16 mouse cellular contexts compared by ENCODE assay signal in genomic region chr2:127333945-127334603, GRCm38 (mm10). TPM values are rescaled to one million over a fixed set of nuclear protein-coding genes. Genes with fewer than 3 reads are reported as not detected.
DNase-seq lines count a peak whose midpoint lies in the region; ATAC-seq lines count a peak whose summit lies in the region.
"Had no signal": no experiment of that assay in that cellular context is flagged by ENCODE, and none has a peak within 500 bp of the region (broad histone marks: within the 10 kb centered on the region; RNA-seq: fewer than 3 reads in every experiment).

No protein-coding gene starts in this region.

- no peak overlapping the region for H3K27ac ChIP-seq in kidney, embryonic 14.5 days (ENCODE audit: low read depth, low read length)
- H3K27ac ChIP-seq in midbrain, embryonic 11.5 days (ENCODE audit: low read depth, low read length) = no peak overlapping the region
- H3K27ac ChIP-seq: embryonic facial prominence, embryonic 12.5 days; heart, adult 2 months; hindbrain, postnatal 0 days; liver, embryonic 15.5 days had no signal

- peaks cover 28% of the 10 kb centered on the region for H3K4me1 ChIP-seq in kidney, embryonic 14.5 days (ENCODE audit: control insufficient read depth, insufficient read depth, low read length)
- H3K4me1 ChIP-seq in midbrain, embryonic 11.5 days (ENCODE audit: control insufficient read depth, insufficient read depth, low read length) = peaks cover 5% of the 10 kb centered on the region

- H3K9me3 ChIP-seq in kidney, embryonic 14.5 days (ENCODE audit: control insufficient read depth, low read length) = no peaks in the 10 kb centered on the region
- H3K9me3 ChIP-seq in midbrain, embryonic 11.5 days (ENCODE audit: control insufficient read depth, low read length) = no peaks in the 10 kb centered on the region
- H3K9me3 ChIP-seq: embryonic facial prominence, embryonic 12.5 days; liver, embryonic 15.5 days had no signal

- H3K36me3 ChIP-seq in kidney, embryonic 14.5 days (ENCODE audit: control insufficient read depth, insufficient read depth, low read length) = no peaks in the 10 kb centered on the region
- peaks cover 18% of the 10 kb centered on the region for H3K36me3 ChIP-seq in splenic B cell, adult 2 months (ENCODE audit: control insufficient read depth, insufficient read depth, low read length, poor library complexity, severe bottlenecking)
- no peaks in the 10 kb centered on the region for H3K36me3 ChIP-seq in midbrain, embryonic 11.5 days (ENCODE audit: control insufficient read depth, insufficient read depth, low read length)
- H3K36me3 ChIP-seq: embryonic facial prominence, embryonic 12.5 days; liver, embryonic 15.5 days had no signal

- H3K9ac ChIP-seq in kidney, embryonic 14.5 days (ENCODE audit: low read depth, low read length) = no peak overlapping the region
- no peak overlapping the region for H3K9ac ChIP-seq in midbrain, embryonic 11.5 days (ENCODE audit: low read length)
- H3K9ac ChIP-seq: embryonic facial prominence, embryonic 12.5 days; forebrain, postnatal 0 days; liver, embryonic 15.5 days had no signal

- no peak overlapping the region for H3K4me3 ChIP-seq in kidney, embryonic 14.5 days (ENCODE audit: low read length)
- H3K4me3 ChIP-seq in midbrain, embryonic 11.5 days (ENCODE audit: low read depth, low read length) = no peak overlapping the region
- H3K4me3 ChIP-seq: embryonic facial prominence, embryonic 12.5 days; heart, adult 2 months; liver, embryonic 15.5 days had no signal

- no peak for ATAC-seq in kidney, embryonic 14.5 days (ENCODE audit: low FRiP score, low TSS enrichment)
- ATAC-seq in activated CD4-positive, CD25-positive, alpha-beta regulatory T cell, adult 4 months = peak; percentile 32
- no peak for ATAC-seq in midbrain, embryonic 11.5 days (ENCODE audit: low FRiP score)
- ATAC-seq: forebrain, postnatal 0 days; hindbrain, postnatal 0 days had no signal

- peak; percentile 44 for DNase-seq in kidney, postnatal 14 days
- peak; percentile 86 for DNase-seq in CD4-positive helper T cell, adult 2 months (ENCODE audit: low read depth, low spot score)
- peak; percentile 69 for DNase-seq in splenic B cell, adult 2 months (ENCODE audit: low read depth, low spot score)
- DNase-seq in left cerebral cortex, adult 18-20 months (ENCODE audit: low spot score in 2 of 2) = no peak
- no peak for DNase-seq in embryo, embryonic 10.5 days (ENCODE audit: low spot score)
- no peak for DNase-seq in midbrain, embryonic 11.5 days (ENCODE audit: low spot score, missing footprints)
- DNase-seq: cerebellum, adult 2 months; forebrain, postnatal 0 days; heart, adult 2 months; layer of hippocampus, postnatal 36 days had no signal

- H3K4me2 ChIP-seq in kidney, embryonic 14.5 days (replicated peaks; ENCODE audit: low read depth, low read length) = no peak overlapping the region
- no peak overlapping the region for H3K4me2 ChIP-seq in midbrain, embryonic 11.5 days
- H3K4me2 ChIP-seq: embryonic facial prominence, embryonic 12.5 days had no signal

- 69% methylated on average over 5 of the region's 5 CpGs for WGBS in kidney, embryonic 14.5 days
- WGBS in midbrain, embryonic 11.5 days = 77% methylated on average over 5 of the region's 5 CpGs

- no peaks in the 10 kb centered on the region; the same call in 1 of the 2 replicates for H3K27me3 ChIP-seq in kidney, embryonic 14.5 days (ENCODE audit: control insufficient read depth, insufficient read depth, low read length)
- no peaks in the 10 kb centered on the region for H3K27me3 ChIP-seq in splenic B cell, adult 2 months (ENCODE audit: control insufficient read depth, insufficient read depth, low read length, poor library complexity, severe bottlenecking)
- H3K27me3 ChIP-seq in midbrain, embryonic 11.5 days (ENCODE audit: control insufficient read depth, insufficient read depth, low read length) = peaks cover 24% of the 10 kb centered on the region

RNA-seq across cellular contexts. Expression of gene Dusp2, which starts 1.9 kb away (rescaled TPM):
- 13.0 and 14.2 TPM in 2 replicates for polyA plus RNA-seq in kidney, embryonic 14.5 days (2014; fragmentation: Nextera tagmentation; extraction: Ambion mirVana)
- polyA plus RNA-seq in activated CD4-positive, CD25-positive, alpha-beta regulatory T cell, adult 4 months (2017; shearing (Covaris generic)) = 10 to 100 TPM; 18.6 to 38.6 TPM
- 1 to 10 TPM; 2.1 to 2.6 TPM for total RNA-seq in left cerebral cortex, adult 18-20 months (2021)
- 3.4 and 4.4 TPM in 2 replicates for polyA plus RNA-seq in midbrain, embryonic 11.5 days (2014; fragmentation: Nextera tagmentation; extraction: Ambion mirVana)

RNA-seq across cellular contexts. Expression of gene Astl, which starts 4.4 kb away (rescaled TPM):
- polyA plus RNA-seq in kidney, embryonic 14.5 days (2014; fragmentation: Nextera tagmentation; extraction: Ambion mirVana) = not detected in 2 replicates
- polyA plus RNA-seq in activated CD4-positive, CD25-positive, alpha-beta regulatory T cell, adult 4 months (2017; shearing (Covaris generic)) = under 1 TPM; 0.28 to 0.37 TPM
- not detected for total RNA-seq in left cerebral cortex, adult 18-20 months (2021)
- polyA plus RNA-seq in midbrain, embryonic 11.5 days (2014; fragmentation: Nextera tagmentation; extraction: Ambion mirVana) = not detected in 2 replicates
- total RNA-seq: adrenal gland, postnatal 36 days; forebrain, postnatal 0 days; heart, adult 2 months; hindbrain, postnatal 0 days; layer of hippocampus, postnatal 36 days had no signal
- polyA plus RNA-seq: cerebellum, adult 2 months; embryonic facial prominence, embryonic 12.5 days; forebrain, postnatal 0 days; heart, adult 2 months; hindbrain, postnatal 0 days had no signal

RNA-seq across cellular contexts. Expression of gene Adra2b, which starts 28.9 kb away (rescaled TPM):
- polyA plus RNA-seq in kidney, embryonic 14.5 days (2014; fragmentation: Nextera tagmentation; extraction: Ambion mirVana) = 0.69 and 1.8 TPM in 2 replicates
- not detected for polyA plus RNA-seq in activated CD4-positive, CD25-positive, alpha-beta regulatory T cell, adult 4 months (2017; shearing (Covaris generic))
- total RNA-seq in left cerebral cortex, adult 18-20 months (2021) = 1 to 10 TPM in 1 of 2 experiments, under 1 TPM in 1; 0.60 to 1.0 TPM
- 2.8 and 2.9 TPM in 2 replicates for polyA plus RNA-seq in midbrain, embryonic 11.5 days (2014; fragmentation: Nextera tagmentation; extraction: Ambion mirVana)

Comparison
In these comparisons a context has a peak if more than half of its experiments do, and no peak if none do; other contexts are left out.
1. DNase-seq: peak in kidney, postnatal 14 days (single experiment), CD4-positive helper T cell, adult 2 months (single experiment) and splenic B cell, adult 2 months (single experiment); none in left cerebral cortex, adult 18-20 months (0 of 2), embryo, embryonic 10.5 days (single experiment) and midbrain, embryonic 11.5 days (single experiment).